Mouse (Mus musculus): ENCODE results near the gene Abcc3.

Abcc3 gene

GRCm38 (mm10) chr11:94349839-94350238 is 43.0 kb downstream of the Abcc3 start:
- DNase-seq = no peak

DNA sequence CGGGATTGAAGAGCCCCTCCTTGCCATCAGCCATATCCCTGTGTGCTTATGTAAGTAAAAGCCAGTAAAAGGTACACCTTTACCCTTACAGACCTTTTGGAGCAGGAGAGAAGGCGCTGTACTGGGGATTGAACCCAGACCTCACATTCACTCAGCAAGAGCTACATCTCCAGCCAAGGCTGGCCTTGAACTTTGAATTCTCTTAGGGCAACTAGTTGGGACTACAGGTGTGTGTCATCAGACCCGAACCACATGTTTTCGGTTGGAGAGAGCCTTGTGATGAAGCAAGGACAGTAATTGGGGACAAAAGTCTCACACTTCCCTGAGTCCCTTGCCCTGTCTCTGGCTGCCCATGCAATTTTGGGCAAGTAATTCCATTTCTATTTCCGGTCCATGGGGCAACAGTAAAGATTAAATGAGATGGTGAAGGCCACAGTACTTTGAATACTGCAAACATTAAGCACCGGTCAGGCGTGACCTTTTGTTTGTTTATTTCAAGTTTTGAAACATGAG is 45.7 kb downstream of the Abcc3 start:
- DNase-seq = no peak

GRCm38 (mm10) chr11:94346611-94347010 is 46.2 kb downstream of the Abcc3 start:
- no peak for DNase-seq

GRCm38 (mm10) chr11:94345926-94346325 is 46.9 kb downstream of the Abcc3 start:
- no peak for DNase-seq

DNA sequence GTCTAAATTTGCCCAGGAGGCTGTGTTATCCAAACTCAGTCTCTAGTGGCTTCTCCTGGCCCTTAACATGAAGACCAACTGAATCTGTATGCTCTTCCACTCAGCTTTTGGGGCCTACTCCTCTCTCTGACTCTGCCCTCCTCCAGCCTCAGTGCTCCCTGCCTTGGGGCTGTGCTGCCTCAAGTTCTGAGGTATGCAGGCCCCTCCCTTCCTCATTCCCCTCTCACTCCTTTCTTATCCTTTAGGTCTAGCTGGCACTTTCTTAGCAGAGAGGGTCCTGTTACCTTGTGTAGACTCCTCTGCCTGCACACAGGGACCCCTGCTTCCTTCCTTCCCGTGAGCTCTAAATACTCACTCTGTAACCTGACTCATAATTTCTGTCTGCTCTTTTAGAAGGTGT is 48.3 kb downstream of the Abcc3 start:
- DNase-seq = no peak

- no peak for DNase-seq
These were observed 48.8 kb downstream of the Abcc3 start for GRCm38 (mm10) chr11:94343955-94344358.

- no peak for DNase-seq
These were observed 50.5 kb downstream of the Abcc3 start for GRCm38 (mm10) chr11:94342114-94342905.

DNA sequence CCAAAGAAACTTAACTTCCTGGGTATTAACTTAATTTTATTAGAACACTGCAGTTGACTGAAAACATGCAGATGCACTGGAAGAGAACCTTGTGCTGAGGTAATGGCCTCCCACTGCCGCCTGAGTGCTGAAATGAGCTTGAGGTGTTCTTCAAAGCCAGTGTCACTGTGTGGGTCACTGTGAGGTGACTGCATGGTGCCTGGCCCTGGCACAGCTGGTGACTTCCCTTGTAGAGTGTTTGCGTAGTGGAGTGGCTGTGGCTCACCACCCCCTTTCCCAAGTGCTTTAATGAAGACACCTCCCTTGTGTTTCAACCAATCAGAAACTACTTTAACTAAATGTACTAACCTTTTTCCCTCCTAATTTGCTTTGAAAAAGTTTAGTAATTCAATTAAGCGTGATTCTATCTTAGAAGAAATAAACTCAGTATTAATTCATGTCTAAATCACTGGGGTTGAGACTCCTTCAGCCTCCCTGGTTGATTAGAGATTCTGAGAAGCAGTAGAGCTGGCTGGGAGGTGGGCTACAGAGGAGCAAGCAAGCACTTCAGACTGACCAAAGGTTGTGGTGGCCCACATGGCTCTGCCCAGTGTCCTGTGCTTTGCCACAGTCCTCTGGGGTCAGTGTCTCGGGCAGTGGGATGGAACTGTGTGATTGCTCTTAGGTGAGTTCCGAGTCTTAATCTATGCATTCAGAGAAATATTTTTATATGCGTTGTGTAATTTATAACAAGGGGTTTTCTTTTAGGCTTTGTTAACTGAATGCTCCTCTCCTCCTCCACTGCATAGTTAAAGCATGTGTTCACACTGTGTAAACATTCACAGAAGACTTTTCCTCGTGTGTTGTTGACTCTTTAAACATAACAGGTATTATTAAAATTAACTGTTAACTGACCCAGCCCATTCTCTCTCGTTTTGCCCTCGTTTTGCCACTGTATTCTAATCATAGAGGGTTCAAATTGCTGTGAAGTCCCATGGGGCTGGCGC is 51.6 kb downstream of the Abcc3 start:
- no peak for DNase-seq

- DNase-seq = peak; percentile 52
These were observed 52.8 kb downstream of the Abcc3 start for GRCm38 (mm10) chr11:94339732-94340585.

DNA sequence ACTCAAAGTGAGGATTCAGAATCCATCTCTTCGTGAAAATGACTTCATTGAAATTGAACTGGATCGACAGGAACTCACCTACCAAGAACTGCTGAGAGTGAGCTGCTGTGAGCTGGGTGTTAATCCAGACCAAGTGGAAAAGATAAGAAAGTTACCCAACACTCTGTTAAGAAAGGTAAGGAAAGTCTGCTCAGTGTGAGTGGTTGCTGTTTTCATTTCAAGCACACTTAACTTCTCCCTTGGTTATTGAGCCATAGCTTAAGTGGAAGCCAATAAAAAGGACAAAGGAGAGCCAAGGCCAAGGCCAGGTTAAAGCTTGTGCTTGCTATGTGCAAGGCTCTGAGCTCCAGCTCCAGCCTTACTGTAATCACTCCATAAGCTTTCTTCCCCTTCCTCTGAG is 54.5 kb downstream of the Abcc3 start:
- no peak for DNase-seq

DNA sequence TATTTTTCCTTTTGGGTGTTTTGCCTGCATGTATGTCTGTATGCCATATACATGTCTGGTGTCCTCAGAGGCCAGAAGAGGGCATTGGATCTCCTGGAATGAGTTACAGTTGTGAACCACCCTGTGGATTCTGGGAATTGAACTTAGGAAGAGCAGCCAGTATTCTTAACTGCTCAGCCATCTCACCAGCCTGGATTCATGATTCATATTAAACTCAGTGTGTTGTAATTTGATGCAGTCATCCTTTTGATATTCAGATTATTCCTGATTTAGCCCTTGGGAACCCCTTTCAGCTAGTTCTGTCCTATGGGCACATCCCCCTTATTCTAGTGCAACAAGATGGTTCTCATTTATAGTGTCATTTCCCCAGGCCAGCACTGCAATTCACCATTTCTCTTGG is 56.2 kb downstream of the Abcc3 start:
- no peak for DNase-seq

GRCm38 (mm10) chr11:94334386-94334968 is 58.3 kb downstream of the Abcc3 start:
- DNase-seq = no peak

DNA sequence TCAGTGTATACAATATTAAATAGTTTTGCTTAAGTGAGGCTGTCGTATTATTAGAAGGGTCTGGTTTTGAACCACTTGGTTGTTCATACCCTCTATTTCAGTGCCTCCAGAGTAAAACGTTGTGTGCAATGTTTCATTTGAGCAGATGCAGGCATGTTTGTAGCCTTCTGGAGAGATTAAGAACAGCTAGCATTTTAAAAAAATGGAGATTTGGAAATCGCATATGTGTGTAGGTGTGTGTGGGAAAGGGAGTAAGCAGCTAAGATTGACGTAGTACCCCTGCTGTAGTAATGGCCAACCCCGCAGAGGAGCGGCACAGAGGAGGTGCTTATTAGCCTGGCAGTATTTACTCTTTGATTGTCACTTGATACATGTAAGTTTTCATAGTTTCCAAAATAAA is 60.1 kb downstream of the Abcc3 start:
- DNase-seq = peak; percentile 61

- DNase-seq = no peak
These were observed 62.6 kb downstream of the Abcc3 start for GRCm38 (mm10) chr11:94330211-94330610.

DNA sequence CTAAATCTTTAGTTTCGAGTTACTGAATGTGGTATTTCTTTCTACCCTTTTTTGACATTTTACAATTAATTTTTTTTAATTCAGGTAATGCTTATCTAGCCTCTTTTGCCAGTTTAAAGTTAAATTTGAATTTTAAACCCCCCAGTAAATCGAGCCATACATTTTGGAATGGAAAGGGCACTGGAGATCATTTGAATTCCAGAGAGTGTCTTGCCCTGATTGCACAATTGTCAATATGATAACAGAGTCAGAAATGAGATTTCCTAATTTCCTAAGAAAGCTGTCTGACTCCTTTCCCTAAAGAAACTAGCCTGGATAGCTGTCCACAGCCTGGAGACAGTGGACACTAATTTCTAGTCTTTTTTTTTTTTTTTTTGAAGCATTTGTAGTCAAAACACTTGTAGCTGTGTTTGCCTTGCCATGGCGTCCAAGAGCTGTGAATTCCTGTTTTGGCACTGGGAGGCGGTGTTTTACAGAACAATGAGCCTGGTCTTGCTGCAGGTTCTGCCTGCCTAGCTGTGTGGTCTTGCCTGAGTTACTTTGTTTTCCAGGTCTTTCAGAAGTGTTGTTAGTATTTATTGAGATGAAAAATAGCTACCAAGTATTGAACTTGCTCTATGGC is 63.4 kb downstream of the Abcc3 start:
- peak; percentile 82 for DNase-seq

GRCm38 (mm10) chr11:94328644-94329025 is 64.2 kb downstream of the Abcc3 start:
- peak; percentile 43 for DNase-seq

GRCm38 (mm10) chr11:94327693-94328643 is 64.8 kb downstream of the Abcc3 start, which contains the start of gene Ankrd40:
Ankrd40 (plus strand) TSS chr11:94328001.
- DNase-seq = peak; percentile 98

GRCm38 (mm10) chr11:94326961-94327411 is 65.8 kb downstream of the Abcc3 start:
- DNase-seq = peak; percentile 49

DNA sequence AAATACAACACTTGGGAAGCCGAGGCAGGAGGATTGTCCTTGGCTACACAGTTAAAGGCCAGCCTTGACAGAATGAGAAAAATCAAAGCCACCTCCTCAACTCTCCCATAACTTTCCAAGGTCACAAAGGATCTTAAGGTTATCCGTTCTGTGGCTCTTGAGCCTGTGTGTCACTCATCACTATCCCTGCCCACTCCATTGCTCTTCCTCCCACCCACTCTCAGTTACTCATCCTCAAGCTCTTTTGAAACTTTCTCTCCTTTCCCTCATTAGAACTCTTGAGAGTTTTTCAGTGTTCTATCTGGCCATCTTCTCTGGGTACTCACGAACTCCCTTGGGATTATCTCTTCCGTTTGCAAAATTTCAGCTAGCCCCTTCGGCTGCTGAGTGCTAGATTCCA is 68.2 kb downstream of the Abcc3 start:
- DNase-seq = no peak

DNA sequence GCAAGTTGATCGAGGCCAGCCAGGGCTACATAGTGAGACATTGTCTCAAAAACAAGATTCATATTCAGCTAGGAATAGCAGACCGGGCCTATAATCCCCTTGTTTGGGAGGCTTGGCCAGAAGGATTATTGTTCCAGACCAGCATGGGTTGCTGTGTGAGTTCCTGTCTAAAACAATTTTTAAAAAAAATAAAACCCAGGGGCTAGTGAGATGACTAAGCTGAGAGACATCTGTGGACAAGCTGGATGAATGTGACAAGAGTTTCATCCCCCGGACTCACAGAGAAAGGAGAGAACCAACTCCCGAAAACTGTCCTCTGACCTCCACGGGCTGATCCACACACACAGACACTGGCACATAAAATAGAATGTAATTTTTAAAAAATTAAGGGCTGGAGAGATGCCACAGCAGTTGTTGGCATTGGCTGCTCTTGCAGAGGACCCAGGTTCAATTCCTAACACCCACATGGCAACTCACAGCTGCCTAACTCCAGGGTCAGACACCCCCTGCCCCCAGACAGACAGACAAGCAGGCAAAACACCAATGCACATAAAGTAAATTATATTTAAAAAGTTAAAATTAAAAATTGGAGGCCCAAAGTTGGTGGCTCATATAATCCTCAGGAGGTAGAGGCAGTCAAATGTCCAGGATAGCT is 69.4 kb downstream of the Abcc3 start:
- DNase-seq = no peak
